Mouse (Mus musculus): ENCODE results near the gene Nlgn1.

GRCm38 (mm10) chr3:25660285-25660684 is 672.0 kb downstream of the Nlgn1 start:
- no peak for TF ChIP-seq CTCF (conservative IDR thresholded peaks at IDR 0.05; ENCODE audit: low read length)
- no peak for TF ChIP-seq POU5F1 (IDR thresholded peaks at IDR 0.05; ENCODE audit: borderline replicate concordance, low read length)
- TF ChIP-seq NANOG (IDR thresholded peaks at IDR 0.05; ENCODE audit: borderline replicate concordance, low read length) = no peak
